Mouse (Mus musculus) embryonic stem cell, embryonic (primary cell): Measurements from ENCODE around the gene C1rl.

Experiments used
- CTCF ChIA-PET, 4 experiments: fragments of 300-600 bp in 2 of 4; fragments of 350-600 bp in 2 of 4; sonication (Branson Sonifier 250); formaldehyde crosslinking; loops; one replicate each; lab custom pipeline; 2022; ENCODE audit warnings: inconsistent platforms in 2 of 4; lab: Charles Lee
- POLR2A ChIA-PET, 4 experiments: fragments of 300-600 bp in 2 of 4; fragments of 350-600 bp in 2 of 4; sonication (Branson Sonifier 250); formaldehyde crosslinking; loops; one replicate each; lab custom pipeline; 2022; ENCODE audit warnings: antibody characterized with exemption in 4 of 4, inconsistent platforms in 1 of 4; lab: Charles Lee

Gene C1rl

GRCm38 (mm10) chr6:124464305-124465271 lies 28.3 kb upstream of the C1rl start, which contains the start of gene Clstn3:
Clstn3 (minus strand) TSS chr6:124464794.
- ChIA-PET POLR2A (interaction anchor here in 3 of 4 experiments (0.7 to 5.3 kb wide), 18 partner anchors 10 to 277 kb away, joined by 3 to 65 read pairs (median 4); partner anchors contain the start of genes Pex5 (in 2 of the 3), Grcc10 (in 1 of the 3) and Ptpn6 (in 1 of the 3)), CTCF (interaction anchor here in 3 of 4 experiments (0.6 to 1.4 kb wide), 4 partner anchors 8 to 49 kb away, joined by 3 to 4 read pairs (median 3); no protein-coding TSS in a partner anchor)

GRCm38 (mm10) chr6:124465299-124465698 lies 27.6 kb upstream of the C1rl start:
- ChIA-PET POLR2A (interaction anchor here in 3 of 4 experiments (0.6 to 5.3 kb wide), 12 partner anchors 9 to 1777 kb away, joined by 3 to 65 read pairs (median 4); partner anchors contain the start of genes Grcc10 (in 1 of the 3), Pex5 (in 1 of the 3) and Ptpn6 (in 1 of the 3)), CTCF (interaction anchor here in 3 of 4 experiments (0.7 to 1.4 kb wide), 3 partner anchors 15 to 50 kb away, joined by 3 to 4 read pairs (median 3); no protein-coding TSS in a partner anchor)

GRCm38 (mm10) chr6:124465729-124466128 lies 27.2 kb upstream of the C1rl start:
- ChIA-PET CTCF (interaction anchor here (0.5 to 1.4 kb wide), 4 partner anchors 14 to 50 kb away, joined by 3 to 4 read pairs (median 3); no protein-coding TSS in a partner anchor), POLR2A (interaction anchor here in 2 of 4 experiments (0.6 to 5.3 kb wide), 8 partner anchors 9 to 1777 kb away, joined by 3 to 65 read pairs (median 6); partner anchors contain the start of gene Grcc10 (in 1 of the 2))

DNA sequence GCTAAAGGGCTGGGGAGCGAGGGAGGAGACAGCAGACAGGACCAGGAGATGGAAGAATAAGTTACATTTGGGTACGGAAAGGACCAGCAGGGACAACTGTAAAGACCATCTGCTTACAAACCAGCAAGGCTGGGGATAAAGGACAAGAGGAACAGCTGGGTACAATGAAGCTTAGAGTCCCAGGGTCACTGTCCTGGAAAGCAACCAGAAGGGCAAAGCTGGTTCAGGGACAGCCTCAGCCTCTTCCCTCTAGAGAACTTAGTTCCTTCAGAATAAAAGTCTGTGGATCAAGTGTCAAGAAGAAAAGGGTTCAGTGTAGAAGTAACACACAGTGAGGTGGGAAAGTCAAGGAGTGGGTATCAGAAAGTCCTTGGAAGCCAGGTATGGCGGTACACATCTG lies 21.8 kb upstream of the C1rl start:
- ChIA-PET POLR2A (interaction anchor here in 3 of 4 experiments (0.8 to 12.7 kb wide), 4 partner anchors 9 to 270 kb away, joined by 6 to 139 read pairs (median 14); partner anchors contain the start of genes Grcc10 (in 1 of the 3) and Pex5 (in 1 of the 3)), CTCF (interaction anchor here in 2 of 4 experiments (0.5 to 1.5 kb wide), 3 partner anchors 10 to 231 kb away, joined by 3 read pairs; no protein-coding TSS in a partner anchor)

GRCm38 (mm10) chr6:124471783-124472638 lies 20.9 kb upstream of the C1rl start:
- ChIA-PET CTCF (interaction anchor here (0.5 to 1.6 kb wide), 36 partner anchors 8 to 1646 kb away, joined by 3 to 18 read pairs (median 3); partner anchors contain the start of genes C1rl (in 3 of the 4), C1ra (in 1 of the 4), Clstn3 (in 1 of the 4) and Pex5 (in 1 of the 4)), POLR2A (interaction anchor here (0.5 to 12.7 kb wide), 23 partner anchors 7 to 884 kb away, joined by 3 to 139 read pairs (median 5); partner anchors contain the start of genes Emg1 (in 2 of the 4), Grcc10 (in 2 of the 4), Pex5 (in 2 of the 4) and Phb2 (in 2 of the 4))

DNA sequence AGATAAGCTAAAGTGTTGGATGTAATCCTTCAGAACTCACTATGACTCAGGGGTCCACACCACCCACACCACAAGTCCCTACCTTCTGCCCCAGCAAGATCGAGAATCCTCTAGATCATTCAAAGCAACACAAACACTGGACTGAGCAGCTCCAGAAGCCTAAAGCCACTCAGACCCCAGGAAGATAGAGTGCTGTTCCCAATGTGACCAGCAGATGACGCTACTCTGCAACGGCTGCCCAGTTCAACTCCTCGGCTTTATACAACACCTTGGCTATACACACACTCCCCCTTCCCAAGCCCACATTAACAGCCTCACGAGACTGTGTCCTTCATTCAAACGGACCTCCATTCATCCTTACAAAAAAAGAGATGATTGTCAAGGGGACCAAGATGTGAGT lies 20.1 kb upstream of the C1rl start:
- POLR2A ChIA-PET, result interaction anchor here (0.5 to 12.7 kb wide), 24 partner anchors 8 to 883 kb away, joined by 3 to 139 read pairs (median 4); partner anchors contain the start of genes Emg1 (in 2 of the 4), Grcc10 (in 2 of the 4), Pex5 (in 2 of the 4) and Phb2 (in 2 of the 4)
- CTCF ChIA-PET, result interaction anchor here (0.5 to 1.6 kb wide), 37 partner anchors 8 to 1646 kb away, joined by 3 to 18 read pairs (median 3); partner anchors contain the start of genes C1rl (in 3 of the 4), C1ra (in 1 of the 4), Clstn3 (in 1 of the 4) and Pex5 (in 1 of the 4)

- POLR2A ChIA-PET, result interaction anchor here (0.6 to 12.7 kb wide), 52 partner anchors 8 to 1805 kb away, joined by 3 to 139 read pairs (median 4); partner anchors contain the start of genes C1rl (in 3 of the 4), Pex5 (in 3 of the 4), Atn1 (in 2 of the 4) and Gm45234 (in 2 of the 4)
- CTCF ChIA-PET, result interaction anchor here in 2 of 4 experiments (0.7 to 1.7 kb wide), 11 partner anchors 12 to 1805 kb away, joined by 3 to 14 read pairs (median 4); partner anchors contain the start of genes Pex5 (in 2 of the 2), C1rl (in 1 of the 2), C1s1 (in 1 of the 2) and Lpcat3 (in 1 of the 2)
These were observed 18.3 kb upstream of the C1rl start for GRCm38 (mm10) chr6:124474621-124475020.

- POLR2A ChIA-PET, result interaction anchor here in 3 of 4 experiments (0.5 to 12.7 kb wide), 56 partner anchors 10 to 716 kb away, joined by 3 to 139 read pairs (median 5); partner anchors contain the start of genes C1rl (in 3 of the 3), Grcc10 (in 3 of the 3), Pex5 (in 3 of the 3) and Clstn3 (in 2 of the 3)
- CTCF ChIA-PET, result interaction anchor here in 2 of 4 experiments (0.7 to 1.7 kb wide), 10 partner anchors 11 to 1806 kb away, joined by 3 to 14 read pairs (median 4); partner anchors contain the start of genes Pex5 (in 2 of the 2), C1rl (in 1 of the 2), C1s1 (in 1 of the 2) and Lpcat3 (in 1 of the 2)
These were observed 17.4 kb upstream of the C1rl start for GRCm38 (mm10) chr6:124475335-124476075.

- CTCF ChIA-PET, result interaction anchor here in 2 of 4 experiments (0.5 to 1.3 kb wide), 11 partner anchors 9 to 455 kb away, joined by 3 to 8 read pairs (median 4); partner anchors contain the start of genes C1rl (in 2 of the 2), Pex5 (in 2 of the 2) and Mlf2 (in 1 of the 2)
- POLR2A ChIA-PET, result interaction anchor here (0.5 to 12.7 kb wide), 62 partner anchors 7 to 1868 kb away, joined by 3 to 139 read pairs (median 4); partner anchors contain the start of genes C1rl (in 3 of the 4), Clstn3 (in 3 of the 4), Grcc10 (in 3 of the 4) and Pex5 (in 3 of the 4)
These were observed 16.7 kb upstream of the C1rl start for GRCm38 (mm10) chr6:124476216-124476615.

GRCm38 (mm10) chr6:124476796-124477195 lies 16.1 kb upstream of the C1rl start:
- ChIA-PET POLR2A (interaction anchor here (0.7 to 12.7 kb wide), 66 partner anchors 8 to 1869 kb away, joined by 3 to 139 read pairs (median 4); partner anchors contain the start of genes C1rl (in 3 of the 4), Clstn3 (in 3 of the 4), Grcc10 (in 3 of the 4) and Pex5 (in 3 of the 4)), CTCF (interaction anchor here in 2 of 4 experiments (0.6 to 1.3 kb wide), 8 partner anchors 9 to 329 kb away, joined by 3 to 8 read pairs (median 4); partner anchors contain the start of genes C1rl (in 2 of the 2), Pex5 (in 2 of the 2) and Atn1 (in 1 of the 2))

DNA sequence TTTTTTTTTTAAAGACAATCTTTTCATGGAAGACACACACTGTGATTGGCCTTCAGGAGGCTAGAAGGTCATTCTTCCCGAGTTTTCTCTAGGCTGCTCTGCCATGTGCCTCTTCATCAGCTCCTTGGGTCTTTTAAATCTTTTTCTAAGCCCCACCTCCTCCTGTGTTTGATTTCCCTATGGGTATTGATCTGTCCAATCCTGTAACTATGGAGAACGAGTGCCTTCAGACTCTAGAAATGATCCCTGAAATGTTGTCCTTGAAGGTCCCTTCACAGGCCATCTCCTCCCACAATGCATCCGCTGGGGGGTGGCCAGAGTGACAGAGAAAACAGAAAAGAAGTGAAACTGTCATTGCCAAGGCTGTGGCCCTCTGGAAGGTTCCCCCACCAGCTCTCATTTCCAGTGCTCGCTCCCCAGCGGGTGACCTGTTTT lies 15.7 kb upstream of the C1rl start:
- ChIA-PET CTCF (interaction anchor here in 1 of 4 experiments (0.7 to 1.3 kb wide), 2 partner anchors 16 to 279 kb away, joined by 3 to 4 read pairs; partner anchors contain the start of genes Atn1 and C1rl), POLR2A (interaction anchor here (0.7 to 12.7 kb wide), 55 partner anchors 8 to 1869 kb away, joined by 3 to 139 read pairs (median 5); partner anchors contain the start of genes Clstn3 (in 3 of the 4), C1rl (in 2 of the 4), Grcc10 (in 2 of the 4) and Pex5 (in 2 of the 4))

DNA sequence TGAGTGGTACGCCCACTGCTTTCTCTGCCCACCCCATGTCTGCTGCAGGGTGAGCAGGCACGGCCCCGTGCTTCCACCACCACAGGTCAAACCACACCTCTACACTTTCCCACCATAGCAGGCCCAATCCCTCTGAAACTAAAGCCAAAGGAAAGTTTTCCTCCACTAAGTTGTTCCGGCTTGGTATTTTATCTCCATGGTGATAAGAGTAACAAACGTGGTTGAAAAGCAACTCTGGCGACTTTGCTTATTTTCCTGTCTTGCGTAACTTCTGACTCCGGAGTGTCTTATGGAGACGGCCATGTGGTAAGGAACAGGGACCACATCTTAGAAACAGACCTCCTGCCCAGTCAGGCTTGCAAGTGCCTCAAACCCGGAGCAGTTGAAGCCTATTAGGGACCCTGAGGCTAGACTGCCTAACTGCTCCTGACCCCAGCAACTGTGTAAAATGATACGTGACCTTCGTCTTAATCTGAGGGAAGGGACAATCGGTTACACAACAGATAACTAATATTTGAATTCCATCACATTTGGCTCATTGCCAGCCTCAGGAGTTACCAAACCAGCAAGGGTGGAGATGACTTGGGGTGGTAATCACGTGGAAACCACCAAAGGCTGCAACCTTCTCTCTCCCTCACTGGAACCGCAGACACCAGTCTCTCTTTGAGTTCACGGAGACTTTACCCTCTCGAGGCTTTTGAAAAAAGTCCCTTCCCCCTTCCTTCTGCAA lies 14.8 kb upstream of the C1rl start:
- POLR2A ChIA-PET, result interaction anchor here (0.6 to 12.7 kb wide), 23 partner anchors 12 to 1111 kb away, joined by 3 to 139 read pairs (median 7); partner anchors contain the start of genes C1rl (in 2 of the 4), Pex5 (in 2 of the 4), Clstn3 (in 1 of the 4) and Grcc10 (in 1 of the 4)

DNA sequence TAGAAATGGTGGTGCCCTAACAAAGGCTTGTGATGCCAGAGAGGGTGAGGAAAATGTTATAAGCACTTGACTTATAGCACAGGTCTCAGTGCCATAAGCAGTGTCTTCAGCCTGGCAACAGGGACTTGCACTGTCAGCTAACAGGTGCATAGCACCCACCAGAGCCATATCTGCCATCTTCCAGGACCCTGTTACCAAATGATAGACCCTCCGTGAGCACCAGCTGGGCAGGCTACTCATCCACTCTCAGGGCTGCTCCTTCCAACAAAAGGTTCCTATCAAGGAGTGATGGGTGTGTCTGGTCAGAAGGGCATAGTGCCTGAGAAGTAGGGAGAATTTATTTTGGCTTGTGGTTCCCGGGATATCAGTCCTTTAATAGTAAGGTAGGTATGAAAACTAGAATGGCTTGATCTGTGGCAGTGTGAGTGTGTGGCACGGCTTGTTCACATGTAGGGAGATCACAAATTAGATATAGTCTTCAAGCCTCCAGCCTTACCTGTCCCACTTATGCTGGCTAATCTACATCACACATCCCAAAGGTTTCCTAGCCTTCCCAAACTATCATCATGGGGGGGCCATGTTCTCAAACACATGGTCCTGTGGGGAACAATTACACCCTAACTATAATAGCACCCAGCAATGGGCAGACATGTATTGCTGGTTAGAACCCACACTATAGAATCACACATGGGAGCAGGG lies 13.9 kb upstream of the C1rl start:
- CTCF ChIA-PET, result interaction anchor here in 3 of 4 experiments (0.6 to 3.0 kb wide), 5 partner anchors 14 to 562 kb away, joined by 4 to 37 read pairs (median 4); partner anchors contain the start of genes C1rl (in 1 of the 3) and C1s1 (in 1 of the 3)
- POLR2A ChIA-PET, result interaction anchor here in 3 of 4 experiments (0.6 to 12.7 kb wide), 26 partner anchors 11 to 350 kb away, joined by 3 to 139 read pairs (median 4); partner anchors contain the start of genes Grcc10 (in 3 of the 3), C1rl (in 2 of the 3), Pex5 (in 2 of the 3) and C1s1 (in 1 of the 3)

More for the DNA sequence above, 14.8 kb upstream of the C1rl start:
- CTCF ChIA-PET, result interaction anchor here in 1 of 4 experiments (1.6 kb wide), 1 partner anchor 75 kb away, joined by 4 read pairs; no protein-coding TSS in a partner anchor
